Mouse (Mus musculus): ENCODE data around the gene Neurl4.
A peak's percentile ranks its signal among the peaks of the same experiment; 100 is the strongest.

DNA sequence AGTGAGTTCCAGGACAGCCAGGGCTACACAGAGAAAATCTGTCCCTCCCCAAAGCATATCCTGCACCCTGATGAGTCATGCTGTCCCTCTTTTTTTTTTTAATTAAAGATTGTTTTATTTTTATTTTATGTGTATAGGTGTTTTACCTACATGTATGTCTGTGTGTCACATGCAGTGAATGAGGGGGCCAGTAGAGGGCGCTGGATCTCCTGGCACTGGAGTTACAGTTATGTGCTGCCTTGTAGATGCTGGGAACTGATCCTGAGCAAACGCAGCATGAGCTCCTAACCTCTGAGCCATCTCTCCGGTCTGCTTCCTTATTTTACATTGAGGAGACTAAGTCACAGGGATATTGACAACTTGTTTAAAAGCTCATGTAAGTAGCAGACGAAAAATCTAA lies 17.8 kb upstream of the Neurl4 start:
- TF ChIP-seq CTCF (IDR thresholded peaks at IDR 0.05; ENCODE audit: low read depth) (peak; percentile 22), EP300 (IDR thresholded peaks at IDR 0.05; ENCODE audit: low read depth) (no peak)

Measured in heart, postnatal 0 days (tissue).